Mouse (Mus musculus): ENCODE measurements around the gene Erich4.

DNA sequence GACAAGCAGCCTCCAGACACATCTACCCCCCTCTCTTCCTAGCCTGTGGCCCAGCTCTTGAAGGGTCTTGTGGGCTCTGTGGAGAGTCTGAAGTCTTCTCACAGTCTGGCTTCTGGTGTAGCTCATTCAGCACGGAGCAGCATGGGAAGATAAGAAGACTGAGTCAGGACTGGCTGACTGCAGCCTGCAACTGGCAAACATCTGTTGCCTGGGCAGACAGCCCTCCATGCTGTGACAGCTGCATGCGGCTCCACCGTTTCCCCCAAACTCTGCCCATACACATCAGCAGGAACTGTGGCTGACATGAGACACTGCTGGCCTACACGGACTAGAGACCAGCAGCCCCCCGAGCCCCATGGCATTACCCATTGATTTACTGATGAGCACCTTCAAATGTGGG lies 9.2 kb upstream of the Erich4 start:
- TF ChIP-seq TAL1 (IDR thresholded peaks at IDR 0.05; ENCODE audit: low read length) (no peak), GATA1 (IDR thresholded peaks at IDR 0.05; ENCODE audit: low read length) (no peak)
